Mouse (Mus musculus) v-Abl transformed pro-B cells (cell line): ENCODE results near the gene Cd81.

Experiments
- in situ Hi-C, 2 experiments: fragments of 400-800 bp; cut with MboI; formaldehyde crosslinking; loops; one replicate each; pipeline ENCODE4 v1.15.1; 2025; ENCODE audit not compliant: unreplicated experiment in 2 of 2

Cd81 gene

GRCm38 (mm10) chr7:143052626-143053007 lies at the start of gene Cd81:
Gene Cd81 (plus strand): TSS chr7:143052739.
- in situ Hi-C loops: loop anchor here (25.0 kb wide), 2 partner anchors 540 to 1510 kb away; partner anchors contain the start of gene Ppfia1 (in 2 of the 2)

- in situ Hi-C loops: loop anchor here (5.0 kb wide), 2 partner anchors 62 to 113 kb away; partner anchors contain the start of gene Tssc4 (in 2 of the 2)
These were observed 47.7 kb upstream of the Cd81 start, which contains the start of gene Tspan32 for GRCm38 (mm10) chr7:143004727-143005343. Gene Tspan32 (plus strand): TSS chr7:143005046.

GRCm38 (mm10) chr7:143005344-143006096 lies 47.0 kb upstream of the Cd81 start:
- in situ Hi-C loops: loop anchor here (5.0 kb wide), 2 partner anchors 62 to 113 kb away; partner anchors contain the start of gene Tssc4 (in 2 of the 2)

GRCm38 (mm10) chr7:143006097-143006755 lies 46.3 kb upstream of the Cd81 start:
- in situ Hi-C loops: loop anchor here (5.0 kb wide), 2 partner anchors 61 to 114 kb away; partner anchors contain the start of gene Tssc4 (in 2 of the 2)

GRCm38 (mm10) chr7:143006756-143007598 lies 45.6 kb upstream of the Cd81 start:
- in situ Hi-C loops: loop anchor here (5.0 kb wide), 2 partner anchors 60 to 115 kb away; partner anchors contain the start of gene Tssc4 (in 2 of the 2)

GRCm38 (mm10) chr7:143007599-143008369 lies 44.8 kb upstream of the Cd81 start:
- in situ Hi-C loops: loop anchor here (5.0 kb wide), 2 partner anchors 60 to 115 kb away; partner anchors contain the start of gene Tssc4 (in 2 of the 2)

GRCm38 (mm10) chr7:143008370-143008926 lies 44.1 kb upstream of the Cd81 start:
- in situ Hi-C loops: loop anchor here (5.0 kb wide), 2 partner anchors 59 to 116 kb away; partner anchors contain the start of gene Tssc4 (in 2 of the 2)

- in situ Hi-C loops: loop anchor here (5.0 kb wide), 2 partner anchors 58 to 117 kb away; partner anchors contain the start of gene Tssc4 (in 2 of the 2)
These were observed 43.4 kb upstream of the Cd81 start for GRCm38 (mm10) chr7:143008996-143009665.

- in situ Hi-C loops: loop anchor here (5.0 kb wide), 2 partner anchors 57 to 118 kb away; partner anchors contain the start of gene Tssc4 (in 2 of the 2)
These were observed 42.5 kb upstream of the Cd81 start for GRCm38 (mm10) chr7:143009996-143010395.

GRCm38 (mm10) chr7:143011226-143011625 lies 41.3 kb upstream of the Cd81 start:
- in situ Hi-C loops: no loop called here

- in situ Hi-C loops: no loop called here
These were observed 40.2 kb upstream of the Cd81 start for GRCm38 (mm10) chr7:143012230-143012875.

GRCm38 (mm10) chr7:143013420-143014178 lies 38.9 kb upstream of the Cd81 start:
- in situ Hi-C loops: no loop called here

- in situ Hi-C loops: no loop called here
These were observed 37.5 kb upstream of the Cd81 start for GRCm38 (mm10) chr7:143014862-143015659.

- in situ Hi-C loops: no loop called here
These were observed 36.6 kb upstream of the Cd81 start for GRCm38 (mm10) chr7:143015755-143016423.

GRCm38 (mm10) chr7:143016424-143017142 lies 36.0 kb upstream of the Cd81 start:
- in situ Hi-C loops: no loop called here
